Mouse (Mus musculus) erythroblast, embryonic 14.5 days (primary cell): Measurements from ENCODE around the gene Akr1c14.
"Not testable (repeated sequence)": the region's sequence is repeated elsewhere in the genome, so short reads cannot be mapped to it uniquely, and the experiment has no call there.

Experiments used
- GATA1 ChIP-seq: IDR thresholded peaks from 2 replicates; pipeline ENCODE4 v1.6.1; 2012; ENCODE audit warnings: low read length, inconsistent platforms, mixed read lengths
- TAL1 ChIP-seq: IDR thresholded peaks from 3 replicates; pipeline ENCODE4 v1.6.1; 2012; ENCODE audit warnings: low read length, inconsistent platforms, mixed read lengths

GRCm38 (mm10) chr13:4058239-4058638, 9.4 kb downstream of the Akr1c14 start:
- not testable (repeated sequence) for TF ChIP-seq GATA1, TAL1
